Mouse (Mus musculus) liver, embryonic 14.5 days (tissue): ENCODE results near the gene Cavin1.

Experiments
- CTCF ChIP-seq: IDR thresholded peaks from 2 replicates; pipeline ENCODE4 v1.5.1; 2016; ENCODE audit warnings: antibody characterized with exemption, low read depth, control low read depth
- EP300 ChIP-seq: IDR thresholded peaks from 2 replicates; pipeline ENCODE4 v1.6.1; 2016; ENCODE audit warnings: antibody characterized with exemption, low read depth

DNA sequence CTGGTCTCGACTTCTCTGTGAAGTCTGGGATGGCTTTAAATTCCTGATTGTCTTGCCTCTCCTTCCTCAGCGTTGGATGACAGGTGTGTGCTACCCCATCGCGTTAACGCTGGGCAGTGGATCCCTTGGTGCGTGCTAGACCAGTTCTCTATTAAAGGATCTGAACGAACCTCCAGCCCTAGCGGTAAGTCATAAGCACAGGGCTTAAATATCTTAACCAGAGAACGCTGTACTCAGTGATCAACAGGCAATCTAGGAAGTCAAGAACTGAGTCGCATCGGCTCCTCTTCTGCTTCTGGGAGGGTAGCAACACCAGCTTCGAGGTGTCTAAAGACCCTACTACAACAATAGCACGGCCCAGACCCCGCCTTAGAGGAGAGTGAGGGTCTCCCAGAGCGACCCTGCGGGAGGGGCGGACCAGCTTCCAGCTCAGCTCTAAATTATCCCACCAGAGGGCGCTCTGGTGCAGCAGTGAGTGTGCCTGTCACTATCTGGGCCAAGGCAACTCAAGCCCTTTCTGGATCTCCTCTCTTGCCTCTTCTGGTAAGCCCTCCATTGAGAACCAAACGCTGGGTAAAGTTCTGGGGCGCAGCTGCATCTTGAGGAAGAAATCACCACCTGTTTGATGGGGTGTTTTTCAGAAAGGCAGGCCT, 12.6 kb upstream of the Cavin1 start:
- TF ChIP-seq CTCF (peak; percentile 98), EP300 (no peak)
